Mouse (Mus musculus) megakaryocyte, embryonic 14.5 days (primary cell): ENCODE results near the gene Tmem168. TPM values are rescaled to one million over a fixed set of nuclear protein-coding genes. Genes with fewer than 3 reads are reported as not detected.

Experiments used
- H3K27me3 ChIP-seq: replicated peaks from 2 replicates; pipeline ENCODE3; 2012; ENCODE audit warnings: inconsistent platforms
- H3K36me3 ChIP-seq: replicated peaks from 2 replicates; pipeline ENCODE3; 2012; ENCODE audit warnings: low read length, inconsistent platforms, mixed read lengths
- H3K4me1 ChIP-seq: 2 replicates; pipeline ENCODE4 v1.6.1; 2012; ENCODE audit warnings: inconsistent platforms
- H3K4me3 ChIP-seq: replicated peaks from 2 replicates; pipeline ENCODE3; 2012; ENCODE audit warnings: moderate library complexity, mild to moderate bottlenecking, inconsistent platforms
- H3K9me3 ChIP-seq: 2 replicates; pipeline ENCODE4 v1.6.1; 2012; ENCODE audit warnings: inconsistent platforms
- FLI1 ChIP-seq: IDR thresholded peaks from 2 replicates; pipeline ENCODE4 v1.6.1; 2012; ENCODE audit warnings: low read length, inconsistent platforms, mixed read lengths
- GATA1 ChIP-seq: IDR thresholded peaks from 3 replicates; pipeline ENCODE4 v1.6.1; 2012; ENCODE audit warnings: mixed read lengths, low read length, inconsistent platforms, borderline replicate concordance
- polyA plus RNA-seq: library from polyadenylated mRNA; stranded (reverse); fragments of >175 nt; gene quantifications from 2 replicates; pipeline ENCODE4 v1.2.3, GENCODE M21; 2012; ENCODE audit warnings: low replicate concordance; ENCODE audit not compliant: insufficient read depth

The Tmem168 gene
- polyA plus RNA-seq, 1 experiment, result 3.4 TPM

DNA sequence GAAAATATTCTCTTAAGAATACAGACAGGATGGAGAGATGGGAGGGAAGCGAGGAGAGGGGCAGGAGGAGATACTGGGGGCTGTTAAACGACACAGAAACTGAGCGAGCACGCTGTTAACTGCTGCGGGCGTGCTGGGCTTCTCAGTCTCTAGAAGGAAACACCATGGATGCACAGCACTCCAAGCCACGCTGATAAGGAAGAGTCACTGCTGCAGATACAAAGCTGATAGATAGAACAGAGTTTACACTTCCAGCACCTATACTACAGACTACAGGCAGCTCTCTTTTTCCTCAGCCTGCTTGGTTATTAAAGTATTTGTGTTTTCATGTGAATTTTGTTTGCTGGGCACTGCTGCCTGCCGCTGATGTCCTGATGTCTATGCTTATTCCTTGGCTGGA, 21.7 kb downstream of the Tmem168 start:
- H3K4me3 ChIP-seq, result no peak overlapping the region
- no peak for TF ChIP-seq GATA1
- TF ChIP-seq FLI1, result no peak
- peaks cover 83% of the 10 kb centered on the region for H3K36me3 ChIP-seq
- H3K4me1 ChIP-seq, result peaks cover 47% of the 10 kb centered on the region
- no peaks in the 10 kb centered on the region for H3K9me3 ChIP-seq
- no peaks in the 10 kb centered on the region for H3K27me3 ChIP-seq

- Histone ChIP-seq H3K4me1 (peaks cover 41% of the 10 kb centered on the region), H3K27me3 (no peaks in the 10 kb centered on the region), H3K9me3 (no peaks in the 10 kb centered on the region), H3K36me3 (peaks cover 81% of the 10 kb centered on the region), H3K4me3 (no peak overlapping the region)
- TF ChIP-seq FLI1 (no peak), GATA1 (no peak)
These were observed 23.1 kb downstream of the Tmem168 start for GRCm38 (mm10) chr6:13584788-13585187.

GRCm38 (mm10) chr6:13582075-13582474, 25.8 kb downstream of the Tmem168 start:
- peaks cover 25% of the 10 kb centered on the region for H3K4me1 ChIP-seq
- H3K36me3 ChIP-seq, result peaks cover 85% of the 10 kb centered on the region

DNA sequence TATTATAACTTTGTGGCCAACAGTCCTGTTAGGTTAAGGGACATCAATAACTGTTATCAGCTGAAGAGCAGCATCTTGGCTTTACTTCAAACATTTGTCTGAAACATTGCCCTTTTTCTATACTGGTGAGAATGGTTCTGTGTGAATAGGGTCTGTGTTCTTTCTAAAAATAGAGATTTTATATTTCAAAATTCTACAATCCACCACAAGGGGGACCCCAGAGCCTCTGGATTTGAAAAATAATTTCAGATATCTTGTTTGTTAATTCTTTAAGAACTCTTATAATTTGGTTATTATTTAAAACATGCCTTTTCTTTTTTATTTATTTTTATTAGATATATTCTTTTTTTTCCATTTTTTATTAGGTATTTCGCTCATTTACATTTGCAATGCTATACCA, 42.2 kb downstream of the Tmem168 start:
- peaks cover 2% of the 10 kb centered on the region for H3K27me3 ChIP-seq
- H3K4me3 ChIP-seq, result no peak overlapping the region
- no peaks in the 10 kb centered on the region for H3K4me1 ChIP-seq
- no peaks in the 10 kb centered on the region for H3K9me3 ChIP-seq
- TF ChIP-seq FLI1 (no peak), GATA1 (no peak)
- no peaks in the 10 kb centered on the region for H3K36me3 ChIP-seq

More at GRCm38 (mm10) chr6:13582075-13582474, 25.8 kb downstream of the Tmem168 start:
- H3K4me3 ChIP-seq, result no peak overlapping the region
- TF ChIP-seq GATA1 (no peak), FLI1 (no peak)
- no peaks in the 10 kb centered on the region for H3K9me3 ChIP-seq
- H3K27me3 ChIP-seq, result no peaks in the 10 kb centered on the region

GRCm38 (mm10) chr6:13555266-13555665, 52.6 kb downstream of the Tmem168 start:
- Histone ChIP-seq H3K4me3 (no peak overlapping the region), H3K27me3 (no peaks in the 10 kb centered on the region), H3K9me3 (no peaks in the 10 kb centered on the region), H3K4me1 (no peaks in the 10 kb centered on the region), H3K36me3 (no peaks in the 10 kb centered on the region)
- TF ChIP-seq GATA1, result no peak
- no peak for TF ChIP-seq FLI1

GRCm38 (mm10) chr6:13541761-13542160, 66.1 kb downstream of the Tmem168 start:
- Histone ChIP-seq H3K4me3 (no peak overlapping the region), H3K9me3 (no peaks in the 10 kb centered on the region), H3K27me3 (no peaks in the 10 kb centered on the region), H3K36me3 (no peaks in the 10 kb centered on the region), H3K4me1 (no peaks in the 10 kb centered on the region)
- TF ChIP-seq GATA1 (no peak), FLI1 (no peak)

DNA sequence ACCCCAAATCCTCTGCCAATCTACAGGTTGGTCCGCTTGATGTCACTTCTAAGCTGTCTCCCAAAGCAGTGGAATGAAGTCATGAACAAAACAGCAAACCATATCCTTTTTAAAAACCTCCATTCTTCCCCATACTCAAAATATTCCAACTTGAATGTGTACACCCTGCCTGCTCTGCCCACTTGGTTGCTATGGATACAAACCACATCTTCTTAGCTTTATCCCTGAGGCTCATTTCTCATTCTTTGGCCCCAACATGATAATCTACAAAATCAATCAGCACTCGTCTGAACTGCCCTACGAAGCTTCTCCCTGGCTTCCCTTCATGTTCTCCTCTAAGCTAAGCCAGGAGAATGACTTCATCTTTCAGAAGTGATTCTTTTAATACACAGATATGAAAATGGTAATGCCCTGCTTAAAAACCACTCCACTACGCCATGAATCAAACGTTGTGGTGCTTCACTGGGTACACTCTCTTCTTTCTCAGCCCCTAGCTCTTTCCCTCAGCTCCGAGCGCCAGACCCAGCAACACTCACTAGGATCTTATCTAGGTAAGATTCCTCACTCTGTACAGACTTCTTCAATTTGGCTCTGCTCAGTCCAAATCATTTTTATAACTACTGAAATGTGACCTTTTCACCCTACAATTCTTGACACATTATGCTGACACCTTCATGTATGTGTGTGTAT, 70.5 kb downstream of the Tmem168 start:
- H3K9me3 ChIP-seq, result no peaks in the 10 kb centered on the region
- H3K27me3 ChIP-seq, result no peaks in the 10 kb centered on the region
- TF ChIP-seq GATA1 (no peak), FLI1 (no peak)
- H3K36me3 ChIP-seq, result no peaks in the 10 kb centered on the region
- no peaks in the 10 kb centered on the region for H3K4me1 ChIP-seq
- no peak overlapping the region for H3K4me3 ChIP-seq

Other genes starting within 250 kb of the Tmem168 start
- 0.92 and 1.8 TPM in 2 replicates for gene Bmt2, start 69.9 kb upstream of the Tmem168 start, polyA plus RNA-seq
- not detected in 2 replicates for gene Gpr85, start 231.8 kb upstream of the Tmem168 start, polyA plus RNA-seq